Mouse (Mus musculus) intestine, embryonic 15.5 days (tissue): Measurements from ENCODE around the gene Gcnt2. TPM values are rescaled to one million over a fixed set of nuclear protein-coding genes. Genes with fewer than 3 reads are reported as not detected.
"Not testable (repeated sequence)": the region's sequence is repeated elsewhere in the genome, so short reads cannot be mapped to it uniquely, and the experiment has no call there.

Experiments used
- ATAC-seq: fragments of 200-750 bp; cut with Nextera tagmentation; 2 replicates; pipeline ENCODE4 v1.8.0; 2017; ENCODE audit warnings: moderate TSS enrichment, moderate library complexity
- H3K27ac ChIP-seq: fragments of 300-500 bp; sonication (generic); 2 replicates; pipeline ENCODE4 v1.5.1; 2015; ENCODE audit warnings: mild to moderate bottlenecking, inconsistent platforms
- H3K27me3 ChIP-seq: fragments of 300-500 bp; sonication (generic); replicated peaks from 2 replicates; pipeline ENCODE4 v1.6.1; 2015; ENCODE audit warnings: inconsistent platforms
- H3K36me3 ChIP-seq: fragments of 300-500 bp; sonication (generic); 2 replicates; pipeline ENCODE4 v1.6.1; 2015; ENCODE audit warnings: inconsistent platforms
- H3K4me1 ChIP-seq: fragments of 300-500 bp; sonication (generic); replicated peaks from 2 replicates; pipeline ENCODE4 v1.6.1; 2015; ENCODE audit warnings: inconsistent platforms
- H3K4me2 ChIP-seq: fragments of 300-500 bp; sonication (generic); replicated peaks from 2 replicates; pipeline ENCODE4 v1.6.1; 2015; ENCODE audit warnings: mild to moderate bottlenecking, inconsistent platforms
- H3K4me3 ChIP-seq: fragments of 300-500 bp; sonication (generic); replicated peaks from 2 replicates; pipeline ENCODE4 v1.5.1; 2015; ENCODE audit warnings: inconsistent platforms
- H3K9ac ChIP-seq: fragments of 300-500 bp; sonication (generic); 2 replicates; pipeline ENCODE4 v1.6.1; 2015; ENCODE audit warnings: inconsistent platforms
- H3K9me3 ChIP-seq: fragments of 300-500 bp; sonication (generic); 2 replicates; pipeline ENCODE4 v1.6.1; 2016; ENCODE audit warnings: inconsistent platforms
- WGBS: fragments of 180-500 bp; shearing (Covaris S2); methylation state at CpG from one replicate; pipeline ENCODE4 v1.1.7; 2015; 5-methylcytosine and 5-hydroxymethylcytosine counted together
- polyA plus RNA-seq: library from polyadenylated mRNA; unstranded; fragments of >200 nt; fragmentation: Nextera tagmentation; extraction: Ambion mirVana; gene quantifications from 2 replicates; pipeline ENCODE4 v1.2.1, GENCODE M21; 2015

The Gcnt2 gene
- polyA plus RNA-seq, 1 experiment from 2014 or later = 12.4 TPM

DNA sequence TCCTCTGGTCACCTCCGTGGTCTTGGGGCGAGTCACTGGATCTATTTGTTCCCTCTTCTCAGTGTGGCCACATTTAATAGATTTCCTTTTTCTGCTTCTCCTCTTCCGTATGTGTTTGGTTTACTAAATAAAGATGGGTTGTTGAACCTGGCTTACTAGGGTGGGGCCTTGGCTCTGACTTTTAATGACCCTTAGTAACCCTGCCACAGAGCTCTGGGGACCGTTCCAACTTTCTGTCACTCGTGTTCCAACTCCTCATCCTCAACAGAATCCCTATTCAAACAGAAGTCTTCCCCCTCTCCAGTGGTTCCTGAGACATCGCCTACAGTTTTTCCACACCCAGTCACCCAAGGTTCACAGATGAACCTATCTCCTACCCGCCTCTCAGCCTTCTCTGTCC lies 96.2 kb downstream of the Gcnt2 start:
- ATAC-seq = no peak
- H3K27ac ChIP-seq = no peak overlapping the region
- no peaks in the 10 kb centered on the region for H3K36me3 ChIP-seq
- H3K9me3 ChIP-seq = no peaks in the 10 kb centered on the region
- H3K4me3 ChIP-seq = no peak overlapping the region
- no peaks in the 10 kb centered on the region for H3K4me1 ChIP-seq
- WGBS = 84% methylated on average over 7 of the region's 7 CpGs
- H3K27me3 ChIP-seq = no peaks in the 10 kb centered on the region
- no peak overlapping the region for H3K9ac ChIP-seq
- no peak overlapping the region for H3K4me2 ChIP-seq

DNA sequence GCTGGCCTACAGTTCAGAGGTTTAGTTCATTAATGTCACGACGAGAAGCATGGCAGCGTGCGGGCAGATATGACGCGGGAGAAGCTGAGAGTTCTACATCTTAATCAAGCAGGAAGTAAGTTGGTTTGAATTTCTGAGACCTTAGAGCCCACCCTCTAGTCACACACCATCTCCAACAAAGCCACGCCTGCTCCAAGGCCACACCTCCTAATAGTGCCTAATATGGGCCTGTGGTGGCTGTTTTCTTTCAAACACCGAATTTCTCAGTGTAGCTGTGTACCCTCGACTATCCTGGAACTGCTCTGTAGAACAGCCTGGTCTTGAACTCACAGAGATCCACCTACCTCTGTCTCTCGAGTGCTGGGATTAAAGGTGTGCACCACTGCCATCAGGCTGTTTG lies 108.1 kb downstream of the Gcnt2 start:
- H3K4me3 ChIP-seq = no peak overlapping the region
- ATAC-seq = no peak
- no peak overlapping the region for H3K4me2 ChIP-seq
- H3K36me3 ChIP-seq = no peaks in the 10 kb centered on the region
- 89% methylated on average over 10 of the region's 10 CpGs for WGBS
- no peaks in the 10 kb centered on the region for H3K27me3 ChIP-seq
- no peak overlapping the region for H3K9ac ChIP-seq
- H3K27ac ChIP-seq = no peak overlapping the region
- no peaks in the 10 kb centered on the region for H3K9me3 ChIP-seq
- no peaks in the 10 kb centered on the region for H3K4me1 ChIP-seq

DNA sequence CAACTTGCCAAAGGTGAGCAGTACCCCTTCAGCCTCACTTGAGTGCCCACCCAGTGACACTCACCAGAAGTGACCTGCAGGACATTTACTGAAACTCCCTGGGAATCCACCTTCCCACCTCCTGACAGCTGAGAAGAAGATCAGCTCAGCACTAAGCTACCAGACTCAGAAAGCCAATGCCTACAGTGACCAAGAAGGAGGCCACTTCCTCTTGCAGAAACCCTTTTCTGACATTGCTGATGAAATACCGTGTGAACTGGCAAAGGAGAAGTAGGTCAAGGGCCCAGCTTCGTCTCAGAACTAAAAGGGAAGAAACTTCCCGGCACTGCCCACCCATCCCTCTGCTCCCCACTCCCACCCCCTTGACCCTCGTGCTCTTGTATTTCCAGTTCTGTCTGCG lies 109.0 kb downstream of the Gcnt2 start:
- WGBS = 57% methylated on average over 5 of the region's 5 CpGs
- H3K9ac ChIP-seq = no peak overlapping the region
- no peaks in the 10 kb centered on the region for H3K4me1 ChIP-seq
- no peak for ATAC-seq
- no peaks in the 10 kb centered on the region for H3K9me3 ChIP-seq
- H3K27me3 ChIP-seq = no peaks in the 10 kb centered on the region
- H3K4me3 ChIP-seq = no peak overlapping the region
- no peaks in the 10 kb centered on the region for H3K36me3 ChIP-seq
- H3K27ac ChIP-seq = no peak overlapping the region
- H3K4me2 ChIP-seq = no peak overlapping the region

DNA sequence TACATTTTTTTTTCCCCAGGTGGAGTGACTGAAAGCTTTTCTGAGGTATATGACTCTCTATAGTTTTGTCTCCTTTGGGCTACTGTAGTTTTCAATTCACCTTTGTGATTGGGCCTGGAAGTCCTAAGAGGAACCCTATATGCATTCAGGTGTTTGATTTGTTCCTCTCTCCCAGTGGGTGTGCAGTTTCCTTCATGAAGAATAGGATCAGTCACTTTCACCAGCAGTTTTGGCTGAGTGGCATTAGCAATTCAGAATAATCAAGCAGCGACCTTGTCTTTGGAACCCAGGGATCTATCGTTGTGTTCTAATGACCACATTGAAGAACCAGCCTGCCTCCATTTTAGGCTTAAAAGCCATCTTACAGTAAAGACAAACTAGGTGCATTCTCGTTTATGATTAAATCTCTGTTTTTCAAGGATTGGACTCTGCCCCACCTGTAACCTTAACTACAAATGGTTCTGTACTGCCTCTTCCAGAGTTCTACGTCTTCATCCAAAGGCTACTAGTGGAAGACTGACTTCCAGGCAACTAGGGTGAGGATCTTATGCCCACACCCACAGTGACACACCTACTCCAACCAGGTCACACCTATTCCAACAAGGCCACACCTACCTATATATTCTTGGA lies 110.3 kb downstream of the Gcnt2 start:
- no peaks in the 10 kb centered on the region for H3K27me3 ChIP-seq
- H3K9me3 ChIP-seq = no peaks in the 10 kb centered on the region
- H3K9ac ChIP-seq = no peak overlapping the region
- no peaks in the 10 kb centered on the region for H3K36me3 ChIP-seq
- H3K4me1 ChIP-seq = no peaks in the 10 kb centered on the region
- ATAC-seq = no peak
- WGBS = 89% methylated on average over 4 of the region's 4 CpGs
- no peak overlapping the region for H3K4me3 ChIP-seq
- H3K4me2 ChIP-seq = no peak overlapping the region
- H3K27ac ChIP-seq = no peak overlapping the region

DNA sequence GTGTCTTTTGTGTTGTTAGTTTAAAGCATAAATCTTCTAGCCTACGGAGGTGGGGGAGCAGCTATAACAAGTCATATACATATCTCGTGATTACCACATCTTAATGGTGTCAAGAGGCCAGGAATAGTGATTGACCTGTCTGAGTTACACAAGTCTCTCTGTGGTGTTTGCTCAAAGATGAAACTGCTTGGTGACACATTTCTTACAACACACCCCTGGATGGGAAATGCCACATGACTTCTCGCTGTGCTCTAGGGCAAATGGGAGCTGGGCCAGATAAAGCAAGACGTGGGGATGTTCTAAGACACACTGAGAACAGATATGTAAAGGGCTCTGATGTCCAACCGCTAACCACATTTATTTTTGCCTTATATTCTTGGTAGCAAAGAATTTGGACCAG lies 111.7 kb downstream of the Gcnt2 start:
- no peak overlapping the region for H3K4me2 ChIP-seq
- no peaks in the 10 kb centered on the region for H3K4me1 ChIP-seq
- 83% methylated on average over 5 of the region's 5 CpGs for WGBS
- no peaks in the 10 kb centered on the region for H3K36me3 ChIP-seq
- no peak for ATAC-seq
- no peak overlapping the region for H3K27ac ChIP-seq
- H3K9me3 ChIP-seq = no peaks in the 10 kb centered on the region
- H3K27me3 ChIP-seq = no peaks in the 10 kb centered on the region
- H3K4me3 ChIP-seq = no peak overlapping the region
- no peak overlapping the region for H3K9ac ChIP-seq

DNA sequence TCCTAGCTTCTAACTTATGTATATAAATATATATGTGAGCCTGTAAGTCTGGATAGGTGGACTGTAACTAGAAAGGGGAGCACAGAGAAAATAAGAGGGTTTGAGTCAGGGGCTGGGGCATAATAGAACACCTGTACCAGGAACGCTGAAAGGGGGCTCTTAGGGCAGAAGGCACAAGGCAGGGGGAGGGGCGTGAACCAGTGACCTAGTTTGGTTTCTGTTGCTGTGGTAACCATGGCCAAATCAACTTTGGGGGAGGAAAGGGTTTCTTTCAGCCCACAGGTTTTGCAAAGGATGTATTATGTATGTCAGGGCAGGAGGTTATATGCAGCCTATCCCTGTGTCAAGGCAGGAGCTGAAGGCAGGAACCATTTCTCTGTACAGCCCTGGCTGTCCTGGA lies 112.3 kb downstream of the Gcnt2 start:
- WGBS = 71% methylated on average over 2 of the region's 2 CpGs
- no peaks in the 10 kb centered on the region for H3K4me1 ChIP-seq
- no peak for ATAC-seq
- no peak overlapping the region for H3K4me3 ChIP-seq
- no peaks in the 10 kb centered on the region for H3K36me3 ChIP-seq
- no peaks in the 10 kb centered on the region for H3K9me3 ChIP-seq
- no peaks in the 10 kb centered on the region for H3K27me3 ChIP-seq
- no peak overlapping the region for H3K4me2 ChIP-seq
- no peak overlapping the region for H3K9ac ChIP-seq
- H3K27ac ChIP-seq = no peak overlapping the region

DNA sequence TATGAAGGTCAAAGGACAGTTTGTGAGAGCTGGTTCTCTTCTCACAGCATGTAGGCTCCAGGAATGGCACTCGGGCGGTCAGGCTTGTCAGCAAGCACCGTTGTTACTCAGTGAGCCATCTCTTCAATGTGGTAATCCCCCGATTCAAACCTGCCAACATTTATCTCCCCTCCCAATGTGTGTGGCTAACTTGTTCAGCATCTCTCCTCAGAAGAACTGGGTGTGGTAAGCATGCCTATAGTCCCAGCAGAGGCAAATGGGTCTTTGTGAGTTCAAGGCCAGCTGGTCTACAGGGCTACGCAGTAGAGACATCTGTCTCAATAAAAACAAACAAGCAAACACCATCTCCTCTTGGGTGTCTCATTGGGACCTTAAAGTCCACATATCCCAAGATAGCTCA lies 113.4 kb downstream of the Gcnt2 start:
- no peak overlapping the region for H3K4me2 ChIP-seq
- H3K27ac ChIP-seq = no peak overlapping the region
- no peak for ATAC-seq
- no peaks in the 10 kb centered on the region for H3K9me3 ChIP-seq
- no peak overlapping the region for H3K9ac ChIP-seq
- no peaks in the 10 kb centered on the region for H3K27me3 ChIP-seq
- 93% methylated on average over 5 of the region's 5 CpGs for WGBS
- H3K36me3 ChIP-seq = no peaks in the 10 kb centered on the region
- no peak overlapping the region for H3K4me3 ChIP-seq
- H3K4me1 ChIP-seq = no peaks in the 10 kb centered on the region

DNA sequence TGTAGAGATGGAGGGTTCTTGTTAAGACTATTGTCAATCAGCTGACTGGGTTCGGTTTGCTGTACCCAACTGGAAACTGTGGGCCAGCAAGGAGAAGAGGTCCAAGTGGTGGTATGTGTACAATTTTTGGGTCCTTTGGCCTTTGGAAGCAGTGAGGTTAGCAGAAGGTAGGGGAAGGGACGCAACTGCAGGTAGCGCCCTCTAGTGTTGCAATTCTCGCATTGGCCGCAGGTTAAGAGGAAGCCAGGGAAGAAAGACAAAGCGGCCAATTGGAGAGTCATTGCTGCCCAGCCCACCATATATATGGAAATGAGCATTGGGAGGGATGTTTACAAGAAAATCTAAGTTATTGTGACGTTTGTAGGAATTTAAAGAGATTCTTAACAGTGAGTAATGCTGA lies 118.1 kb downstream of the Gcnt2 start:
- no peak overlapping the region for H3K27ac ChIP-seq
- no peak overlapping the region for H3K4me3 ChIP-seq
- 19% methylated on average over 7 of the region's 7 CpGs for WGBS
- ATAC-seq = no peak
- no peak overlapping the region for H3K9ac ChIP-seq
- no peak overlapping the region for H3K4me2 ChIP-seq
- no peaks in the 10 kb centered on the region for H3K36me3 ChIP-seq
- H3K9me3 ChIP-seq = no peaks in the 10 kb centered on the region
- no peaks in the 10 kb centered on the region for H3K4me1 ChIP-seq
- no peaks in the 10 kb centered on the region for H3K27me3 ChIP-seq

DNA sequence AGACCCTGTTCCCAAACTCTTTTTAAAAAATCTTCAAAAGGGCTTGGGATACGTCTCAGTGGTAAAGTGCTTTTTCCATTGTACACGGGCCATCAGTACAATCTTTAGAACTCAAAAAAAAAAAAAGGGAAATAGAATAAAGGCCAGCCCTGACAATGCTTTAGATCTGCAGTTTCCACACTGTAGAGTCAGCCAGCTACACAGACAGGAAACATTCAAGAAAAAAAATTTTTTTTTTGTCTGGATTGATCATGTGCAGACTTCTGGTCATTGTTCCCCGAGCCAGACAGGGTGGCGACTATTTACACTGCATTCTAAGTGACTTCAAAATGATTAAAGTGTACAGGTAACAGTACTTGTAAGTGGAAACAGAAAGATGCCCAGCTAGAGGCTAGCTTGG lies 119.1 kb downstream of the Gcnt2 start:
- no peak for ATAC-seq
- no peak overlapping the region for H3K27ac ChIP-seq
- WGBS = 54% methylated on average over 4 of the region's 4 CpGs
- no peaks in the 10 kb centered on the region for H3K36me3 ChIP-seq
- no peaks in the 10 kb centered on the region for H3K27me3 ChIP-seq
- H3K9me3 ChIP-seq = no peaks in the 10 kb centered on the region
- no peak overlapping the region for H3K4me2 ChIP-seq
- H3K9ac ChIP-seq = no peak overlapping the region
- no peak overlapping the region for H3K4me3 ChIP-seq
- H3K4me1 ChIP-seq = no peaks in the 10 kb centered on the region

DNA sequence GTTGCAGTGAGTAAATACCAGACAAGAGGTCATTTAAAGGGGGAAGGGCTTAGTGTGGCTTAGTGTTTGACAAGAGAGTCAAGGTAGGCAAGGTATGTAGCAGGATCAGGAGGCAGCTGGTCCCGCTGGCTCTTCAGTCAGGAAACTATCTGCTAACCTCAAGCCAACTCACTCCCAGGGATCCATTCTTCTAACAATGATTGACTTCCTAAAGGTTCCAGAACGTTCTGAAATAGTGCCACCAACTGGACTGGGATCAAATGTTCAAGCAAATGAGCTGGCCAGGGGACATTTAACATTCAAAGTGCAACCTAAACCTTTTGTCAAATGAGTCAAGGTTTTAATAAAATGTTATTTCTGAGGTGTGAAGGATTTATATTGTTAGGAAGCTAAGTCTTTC lies 119.8 kb downstream of the Gcnt2 start:
- no peaks in the 10 kb centered on the region for H3K9me3 ChIP-seq
- H3K4me3 ChIP-seq = no peak overlapping the region
- H3K27ac ChIP-seq = no peak overlapping the region
- H3K9ac ChIP-seq = no peak overlapping the region
- no peak overlapping the region for H3K4me2 ChIP-seq
- no peaks in the 10 kb centered on the region for H3K36me3 ChIP-seq
- WGBS = 48% methylated on average over 2 of the region's 2 CpGs
- H3K4me1 ChIP-seq = no peaks in the 10 kb centered on the region
- H3K27me3 ChIP-seq = no peaks in the 10 kb centered on the region
- ATAC-seq = no peak

DNA sequence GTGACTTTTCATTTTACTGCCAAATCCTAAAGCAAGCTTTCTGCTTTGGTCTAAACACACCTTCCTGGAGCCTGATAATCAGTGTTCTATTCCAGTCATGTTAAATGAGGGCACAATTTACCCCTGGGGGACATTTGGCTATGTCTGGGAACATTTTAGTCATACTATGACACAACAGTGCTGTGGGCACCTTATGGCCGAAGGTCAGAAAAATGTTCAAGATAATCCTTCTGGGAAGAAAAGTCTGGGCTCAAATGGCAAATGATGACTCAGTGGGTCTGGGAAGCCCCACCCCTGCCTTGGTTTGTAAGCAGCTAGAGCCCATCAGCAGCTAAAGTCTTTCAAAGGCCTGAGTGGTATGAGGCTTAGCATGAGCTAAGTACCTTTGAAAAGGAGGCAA lies 123.2 kb downstream of the Gcnt2 start:
- Histone ChIP-seq H3K36me3 (no peaks in the 10 kb centered on the region), H3K4me2 (no peak overlapping the region), H3K27me3 (no peaks in the 10 kb centered on the region), H3K4me1 (no peaks in the 10 kb centered on the region), H3K9me3 (no peaks in the 10 kb centered on the region), H3K4me3 (no peak overlapping the region), H3K27ac (no peak overlapping the region), H3K9ac (no peak overlapping the region)
- no peak for ATAC-seq
- WGBS = 89% methylated on average over 1 of the region's 1 CpGs

DNA sequence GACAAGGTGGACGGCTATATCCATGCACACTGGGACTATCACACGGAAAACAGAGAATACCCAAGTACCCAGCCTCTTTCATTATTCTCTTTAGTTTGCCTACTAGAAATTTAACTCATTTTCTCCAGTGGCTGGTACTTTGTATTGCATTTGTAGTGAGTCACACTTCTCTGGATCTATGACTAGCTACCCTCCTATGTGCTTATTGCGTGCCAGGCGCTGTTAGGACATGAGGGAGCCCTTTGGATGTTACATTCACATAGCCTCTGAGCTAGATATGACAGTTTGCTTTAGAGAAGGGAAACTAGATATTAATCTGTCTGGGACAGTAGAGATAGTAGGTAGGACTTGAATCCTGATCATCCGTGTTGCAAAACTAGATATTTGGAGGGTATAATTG lies 126.5 kb downstream of the Gcnt2 start:
- Histone ChIP-seq H3K9ac (no peak overlapping the region), H3K4me1 (no peaks in the 10 kb centered on the region), H3K36me3 (no peaks in the 10 kb centered on the region), H3K4me3 (no peak overlapping the region), H3K9me3 (no peaks in the 10 kb centered on the region), H3K27me3 (no peaks in the 10 kb centered on the region), H3K27ac (no peak overlapping the region), H3K4me2 (no peak overlapping the region)
- 90% methylated on average over 5 of the region's 5 CpGs for WGBS
- ATAC-seq = no peak

DNA sequence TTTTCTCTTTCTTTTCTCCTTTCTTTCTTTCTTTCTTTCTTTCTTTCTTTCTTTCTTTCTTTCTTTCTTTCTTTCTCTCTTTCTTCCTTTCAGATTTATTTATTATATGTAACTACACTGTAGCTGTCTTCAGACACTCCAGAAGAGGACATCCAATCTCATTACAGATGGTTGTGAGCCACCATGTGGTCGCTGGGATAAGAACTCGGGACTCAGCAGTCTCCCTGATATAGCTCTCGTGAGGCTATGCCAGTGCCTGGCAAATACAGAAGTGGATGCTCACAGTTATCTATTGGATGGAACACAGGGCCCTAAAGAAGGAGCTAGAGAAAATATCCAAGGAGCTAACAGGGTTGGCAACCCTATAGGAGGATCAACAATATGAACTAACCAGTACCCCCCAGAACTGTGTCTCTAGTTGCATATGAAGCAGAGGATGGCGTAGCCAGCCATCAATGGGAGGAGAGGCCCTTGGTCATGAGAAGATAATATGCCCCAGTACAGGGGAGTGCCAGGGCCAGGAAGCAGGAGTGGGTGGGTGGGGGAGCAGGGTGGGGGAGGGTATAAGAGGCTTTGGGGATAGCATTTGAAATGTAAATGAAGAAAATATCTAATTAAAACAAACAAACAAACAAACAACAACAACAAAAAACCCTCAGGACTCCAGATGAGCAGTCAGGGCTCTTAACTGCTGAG lies 128.2 kb downstream of the Gcnt2 start:
- not testable (repeated sequence) for H3K4me1 ChIP-seq, ATAC-seq, H3K9ac ChIP-seq, H3K36me3 ChIP-seq, H3K27ac ChIP-seq, H3K9me3 ChIP-seq, H3K4me3 ChIP-seq, H3K4me2 ChIP-seq, H3K27me3 ChIP-seq
- WGBS = 66% methylated on average over 4 of the region's 4 CpGs
